Comparison of ENCODE assay signal across 12 mouse cellular contexts in the genomic region with DNA sequence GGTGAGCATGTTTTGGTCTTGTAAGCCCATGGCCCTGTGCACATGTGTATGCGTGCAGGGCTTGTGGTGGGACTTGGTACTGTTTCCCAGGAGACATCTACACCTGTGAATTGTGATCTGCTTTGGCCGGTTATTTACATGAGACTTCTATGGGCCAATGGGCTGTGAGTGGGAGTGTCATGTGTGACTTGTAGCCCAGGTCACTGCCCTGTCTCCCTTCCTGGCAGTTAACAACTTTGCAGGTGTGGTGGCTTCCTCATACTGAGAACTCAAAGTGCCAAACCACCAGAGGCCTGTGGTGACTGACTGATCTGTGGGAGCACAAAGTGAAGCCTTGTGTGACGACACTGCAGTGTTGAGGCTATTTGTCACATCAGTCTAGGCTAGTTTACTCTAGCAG. TPM values are rescaled to one million over a fixed set of nuclear protein-coding genes. Genes with fewer than 3 reads are reported as not detected.
DNase-seq lines count a peak whose midpoint lies in the region; ATAC-seq lines count a peak whose summit lies in the region.
"Had no signal": no experiment of that assay in that cellular context is flagged by ENCODE, and none has a peak within 500 bp of the region (broad histone marks: within the 10 kb centered on the region; RNA-seq: fewer than 3 reads in every experiment).

No protein-coding gene starts in this region.

- H3K9ac ChIP-seq in lung, embryonic 16.5 days (ENCODE audit: low read length): no peak overlapping the region
- no peak overlapping the region for H3K9ac ChIP-seq in hindbrain, embryonic 13.5 days
- H3K9ac ChIP-seq: liver, embryonic 14.5 days had no signal

- DNase-seq in lung, adult 18-20 months: no peak
- peak; percentile 30 for DNase-seq in lung, postnatal 36 days
- DNase-seq in spleen, postnatal 14 days (ENCODE audit: low spot score in 2 of 2): peak; percentile 22 to 45
- no peak for DNase-seq in layer of hippocampus, adult 9-10 months (ENCODE audit: low spot score)
- DNase-seq in left cerebral cortex, adult 9 months (ENCODE audit: low spot score in 2 of 2): no peak
- DNase-seq: heart, postnatal 14 days; kidney, adult 8-10 months had no signal

- H3K27me3 ChIP-seq in lung, embryonic 16.5 days (ENCODE audit: control insufficient read depth, insufficient read depth, low read depth, low read length): no peaks in the 10 kb centered on the region
- no peaks in the 10 kb centered on the region for H3K27me3 ChIP-seq in hindbrain, embryonic 13.5 days

- 0 out of 2 replicates have a peak, but pooled peaks have one; percentile 24 for ATAC-seq in lung, embryonic 16.5 days (ENCODE audit: low read depth)
- ATAC-seq in hindbrain, embryonic 13.5 days (ENCODE audit: low FRiP score): no peak

- H3K36me3 ChIP-seq in lung, embryonic 16.5 days (ENCODE audit: control insufficient read depth, insufficient read depth, low read length): no peaks in the 10 kb centered on the region
- no peaks in the 10 kb centered on the region for H3K36me3 ChIP-seq in hindbrain, embryonic 13.5 days
- H3K36me3 ChIP-seq: forebrain, embryonic 10.5 days; G1E had no signal

- H3K4me1 ChIP-seq in lung, embryonic 16.5 days (replicated peaks; ENCODE audit: control insufficient read depth, insufficient read depth, low read length): no peaks in the 10 kb centered on the region
- H3K4me1 ChIP-seq in hindbrain, embryonic 13.5 days (replicated peaks): no peaks in the 10 kb centered on the region
- H3K4me1 ChIP-seq: forebrain, embryonic 10.5 days had no signal

- H3K4me3 ChIP-seq in lung, embryonic 16.5 days (ENCODE audit: low read length): no peak overlapping the region
- H3K4me3 ChIP-seq in hindbrain, embryonic 13.5 days: no peak overlapping the region
- H3K4me3 ChIP-seq: forebrain, embryonic 10.5 days had no signal

- no peak overlapping the region for H3K27ac ChIP-seq in lung, embryonic 16.5 days (ENCODE audit: low read length)
- no peak overlapping the region for H3K27ac ChIP-seq in hindbrain, embryonic 13.5 days
- H3K27ac ChIP-seq: forebrain, embryonic 10.5 days; liver, embryonic 14.5 days had no signal

- 76% methylated on average over 3 of the region's 3 CpGs for WGBS in lung, embryonic 16.5 days
- WGBS in hindbrain, embryonic 13.5 days: 88% methylated on average over 3 of the region's 3 CpGs

- no peak overlapping the region for H3K4me2 ChIP-seq in lung, embryonic 16.5 days (ENCODE audit: low read depth, low read length)
- H3K4me2 ChIP-seq in hindbrain, embryonic 13.5 days: no peak overlapping the region

- H3K9me3 ChIP-seq in lung, embryonic 16.5 days (ENCODE audit: control insufficient read depth, low read length): no peaks in the 10 kb centered on the region
- H3K9me3 ChIP-seq in hindbrain, embryonic 13.5 days: no peaks in the 10 kb centered on the region
- H3K9me3 ChIP-seq: forebrain, embryonic 10.5 days; G1E had no signal

RNA-seq across cellular contexts. Expression of a gene that starts 3.1 kb away (rescaled TPM):
- 72.5 and 73.5 TPM in 2 replicates for polyA plus RNA-seq in lung, embryonic 16.5 days (2015; fragmentation: Nextera tagmentation; extraction: Ambion mirVana)
- 69.7 and 70.5 TPM in 2 replicates for polyA plus RNA-seq in hindbrain, embryonic 13.5 days (2015; fragmentation: Nextera tagmentation; extraction: Ambion mirVana)

RNA-seq across cellular contexts. Expression of a gene that starts 5.9 kb away (rescaled TPM):
- 2.0 and 2.6 TPM in 2 replicates for polyA plus RNA-seq in lung, embryonic 16.5 days (2015; fragmentation: Nextera tagmentation; extraction: Ambion mirVana)
- not detected in 2 replicates for polyA plus RNA-seq in hindbrain, embryonic 13.5 days (2015; fragmentation: Nextera tagmentation; extraction: Ambion mirVana)
- polyA plus RNA-seq: G1E had no signal

RNA-seq across cellular contexts. Expression of a gene that starts 43.8 kb away (rescaled TPM):
- polyA plus RNA-seq in lung, embryonic 16.5 days (2015; fragmentation: Nextera tagmentation; extraction: Ambion mirVana): 30.2 and 31.6 TPM in 2 replicates
- 4.1 and 4.6 TPM in 2 replicates for polyA plus RNA-seq in hindbrain, embryonic 13.5 days (2015; fragmentation: Nextera tagmentation; extraction: Ambion mirVana)
- polyA plus RNA-seq: G1E had no signal

Comparison
In these comparisons a context has a peak if more than half of its experiments do, and no peak if none do; other contexts are left out.
1. DNase-seq: peak in lung, postnatal 36 days (single experiment) and spleen, postnatal 14 days (2 of 2); none in lung, adult 18-20 months (0 of 2), layer of hippocampus, adult 9-10 months (single experiment) and left cerebral cortex, adult 9 months (0 of 2).